Mouse (Mus musculus) thymus, adult 2 months (tissue): ENCODE results near the gene Tmem59.

ENCODE experiments used
- CTCF ChIP-seq: fragments of 200-500 bp; IDR thresholded peaks from 2 replicates; pipeline ENCODE4 v1.5.1; 2012; ENCODE audit warnings: mild to moderate bottlenecking, control low read depth, low read length, moderate library complexity, borderline replicate concordance; ENCODE audit not compliant: control insufficient read depth, poor library complexity, insufficient read depth; ENCODE audit errors: extremely low read depth
- POLR2A ChIP-seq: fragments of 200-500 bp; IDR thresholded peaks from 2 replicates; pipeline ENCODE4 v1.6.1; 2012; ENCODE audit warnings: mild to moderate bottlenecking, low read length, control low read depth, moderate library complexity; ENCODE audit not compliant: control insufficient read depth, poor library complexity, insufficient read depth; ENCODE audit errors: extremely low read depth

GRCm38 (mm10) chr4:107150991-107151390 is 27.2 kb upstream of the Tmem59 start:
- TF ChIP-seq CTCF (no peak), POLR2A (no peak)
